Mouse (Mus musculus): Measurements from ENCODE around the gene Erich6.
"Not testable (repeated sequence)": the region's sequence is repeated elsewhere in the genome, so short reads cannot be mapped to it uniquely, and the experiment has no call there.

Gene Erich6

DNA sequence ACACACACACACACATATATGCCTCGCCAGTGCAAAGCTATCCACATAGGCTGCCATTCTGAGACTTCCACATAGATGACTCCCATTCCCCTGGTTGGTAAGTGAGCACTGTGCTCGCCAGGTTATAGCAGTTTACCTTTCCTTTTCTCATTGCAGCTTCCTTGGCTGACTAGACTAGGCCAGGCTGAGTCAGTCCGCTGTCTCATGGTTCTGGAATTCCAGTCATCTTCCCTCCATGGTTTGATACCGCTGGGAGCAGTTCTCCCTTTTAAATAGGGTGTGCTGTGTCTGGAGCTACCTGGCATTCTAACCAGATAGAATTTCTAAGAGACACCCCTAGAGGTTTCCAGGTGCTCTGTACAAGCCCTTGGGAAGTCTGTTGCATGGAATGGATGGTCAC, 9.2 kb upstream of the Erich6 start:
- DNase-seq (ENCODE audit: low read depth), result no peak

DNA sequence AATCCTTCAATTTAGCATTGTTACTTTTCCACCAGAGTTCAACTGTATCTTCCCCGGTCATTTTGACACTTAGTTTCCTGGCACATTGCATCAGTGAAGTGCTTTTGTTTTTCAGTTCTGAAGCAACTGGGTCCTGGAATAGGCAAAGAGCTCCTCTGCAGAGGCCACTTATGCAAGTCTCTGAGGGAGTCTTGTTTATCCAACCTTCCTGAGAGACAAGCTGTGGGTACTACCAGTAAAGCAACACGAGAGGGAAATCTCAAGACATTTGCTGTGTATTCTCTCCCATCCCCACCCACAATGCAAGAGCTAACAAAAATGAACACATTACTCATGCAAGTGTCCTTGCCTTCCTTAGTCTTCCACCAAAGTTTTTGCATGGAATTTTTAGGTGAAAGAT, 5.3 kb downstream of the Erich6 start:
- DNase-seq (ENCODE audit: low read depth), result no peak

DNA sequence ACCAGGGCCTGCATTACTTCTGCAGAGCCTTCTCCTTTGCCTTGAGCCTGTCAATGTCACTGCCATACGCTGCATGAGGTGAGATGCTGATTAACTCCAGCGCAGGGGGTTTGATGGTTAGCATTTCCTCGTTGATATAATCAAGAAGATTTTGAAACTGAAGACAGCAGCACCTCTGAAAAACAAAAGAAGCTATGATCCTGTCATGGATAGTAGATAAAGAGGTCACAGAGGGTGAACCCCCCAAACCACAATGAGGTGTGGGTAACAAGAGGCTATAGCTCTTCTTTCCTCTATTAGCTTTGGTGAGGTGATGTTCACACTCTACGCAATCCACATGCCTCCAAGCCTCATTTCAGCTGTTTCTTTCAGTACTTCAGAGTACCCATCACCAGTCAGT, 12.0 kb downstream of the Erich6 start:
- DNase-seq (ENCODE audit: low read depth), result no peak

DNA sequence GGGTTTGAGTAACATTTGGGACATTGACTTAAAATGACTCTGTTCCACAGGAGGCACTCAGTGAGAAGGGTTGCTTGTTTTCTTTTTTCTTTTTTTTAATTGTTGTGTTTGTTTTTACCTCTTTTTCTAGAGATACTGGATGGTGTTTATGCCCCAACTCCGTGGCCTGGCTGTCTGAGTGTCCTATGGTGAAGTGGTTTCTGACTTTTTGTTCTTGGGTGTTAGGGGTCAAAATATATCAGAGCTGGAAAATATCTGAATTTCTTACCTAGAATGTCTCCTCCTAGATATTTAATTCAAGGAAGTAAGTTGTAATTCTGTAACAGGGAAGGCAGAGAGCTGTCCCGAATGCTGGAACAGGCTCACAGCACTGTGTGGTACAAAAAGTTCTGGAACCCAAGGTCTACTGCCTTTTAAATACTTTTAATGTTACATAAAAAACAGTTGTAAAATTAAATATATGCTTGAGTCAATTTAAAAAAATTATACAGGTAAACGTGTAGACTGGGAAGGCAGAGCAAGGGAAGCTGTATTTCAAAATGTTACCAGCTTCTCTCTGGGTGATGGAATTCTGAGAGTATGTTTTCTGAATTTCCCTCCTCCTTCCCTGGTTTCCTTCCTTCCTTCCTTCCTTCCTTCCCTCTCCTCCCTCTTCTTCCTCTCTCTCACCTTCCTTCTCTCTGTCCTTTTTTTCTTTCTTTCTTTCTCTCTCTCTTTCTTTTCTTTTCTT, 14.2 kb downstream of the Erich6 start:
- DNase-seq (ENCODE audit: low read depth), result no peak

DNA sequence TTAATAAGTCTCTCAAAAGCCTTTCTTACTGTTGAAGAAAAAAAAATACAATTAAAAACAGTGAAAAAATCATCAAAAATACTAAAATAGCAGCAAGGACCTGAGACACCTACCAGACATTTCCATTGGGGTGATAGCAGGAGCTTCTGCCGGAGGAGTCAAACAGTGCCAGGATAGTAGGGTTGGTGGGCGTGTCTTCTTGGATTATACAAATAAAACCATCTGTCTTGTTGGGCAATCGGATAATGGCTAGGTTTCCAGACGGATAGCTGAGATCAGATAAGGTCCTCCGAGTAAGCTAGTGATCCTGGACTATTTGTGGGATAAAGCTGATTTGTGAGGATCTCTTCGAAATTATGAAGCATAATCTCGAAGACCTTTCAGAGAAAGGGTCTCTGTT, 15.9 kb downstream of the Erich6 start:
- DNase-seq (ENCODE audit: low read depth), result no peak

DNA sequence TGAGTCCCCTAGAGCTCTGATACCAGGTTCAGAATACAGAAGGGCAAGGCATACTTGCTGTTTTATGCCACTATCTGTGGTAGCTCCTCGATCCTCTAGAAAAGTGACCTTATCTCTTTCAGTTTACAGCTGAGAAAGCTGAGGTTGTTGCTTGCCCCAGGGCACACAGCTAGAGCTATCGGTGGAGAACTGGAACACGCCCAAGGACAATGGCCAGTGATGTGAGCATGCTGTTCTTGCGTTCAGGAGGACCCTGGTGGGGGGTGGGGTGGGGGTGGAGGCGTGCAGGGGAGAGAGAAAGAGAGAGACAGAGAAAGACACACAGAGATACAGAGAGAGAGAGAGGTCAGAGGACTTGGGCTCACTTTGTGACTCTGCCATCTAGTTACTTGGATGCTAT, 27.0 kb downstream of the Erich6 start:
- DNase-seq (ENCODE audit: low read depth), result no peak

DNA sequence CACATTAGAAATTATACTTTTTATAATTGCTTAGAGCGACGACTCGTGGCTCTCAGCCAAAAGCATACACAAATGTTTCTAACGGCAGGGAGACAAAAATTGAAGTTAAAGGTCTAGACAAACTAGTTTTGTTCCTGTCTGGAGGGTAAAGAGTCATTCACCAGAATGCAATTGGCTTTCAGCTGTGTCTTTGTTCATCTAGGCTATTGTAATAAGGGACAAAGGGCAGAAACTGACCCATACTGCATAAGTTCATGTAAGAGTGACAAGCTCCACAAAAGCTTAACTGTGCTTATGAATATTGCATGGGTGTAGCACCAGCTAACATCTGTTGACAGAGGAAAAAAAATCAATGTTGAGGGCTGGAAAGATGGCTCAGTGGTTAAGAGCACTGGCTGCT, 28.5 kb downstream of the Erich6 start:
- no peak for DNase-seq (ENCODE audit: low read depth)

DNA sequence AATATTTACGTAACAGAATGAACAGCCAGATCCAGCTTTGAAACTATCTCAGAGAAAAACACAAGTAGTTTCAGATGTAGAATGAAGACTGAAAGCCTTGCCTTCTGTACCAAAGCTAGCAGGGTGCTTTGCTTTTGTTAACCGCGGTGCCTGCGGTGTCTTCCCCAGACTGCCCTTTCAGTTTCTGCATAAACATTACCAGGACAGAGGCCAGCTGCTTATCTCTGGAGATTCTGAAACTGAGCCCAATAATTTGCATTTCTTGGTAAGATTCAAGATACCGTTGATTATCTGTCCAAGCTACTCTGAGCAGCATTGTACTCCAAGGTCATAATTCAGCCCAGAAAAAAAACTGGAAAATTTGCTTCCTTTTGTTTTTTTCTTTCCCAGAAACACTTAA, 43.4 kb downstream of the Erich6 start:
- no peak for DNase-seq (ENCODE audit: low read depth)

DNA sequence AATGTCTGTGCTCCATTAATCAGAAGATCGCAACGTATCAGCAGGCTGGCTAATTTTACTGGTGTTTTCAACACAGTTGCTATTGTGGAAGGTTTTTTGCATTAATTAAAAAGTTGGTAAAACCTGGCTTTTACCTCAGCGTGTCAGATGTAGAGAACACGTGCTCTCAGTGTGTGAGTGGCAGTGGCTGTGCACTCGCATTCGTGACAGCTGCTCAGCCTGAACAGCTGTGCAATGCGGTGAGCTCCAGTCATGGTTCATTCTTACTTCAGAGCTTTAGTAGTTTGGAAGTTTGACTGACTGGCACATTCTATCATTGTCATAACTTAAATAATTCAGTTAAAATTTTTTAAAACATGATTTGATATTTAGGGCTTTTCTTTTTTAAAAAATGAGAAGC, 44.3 kb downstream of the Erich6 start:
- not testable (repeated sequence) for DNase-seq (ENCODE audit: low read depth)

DNA sequence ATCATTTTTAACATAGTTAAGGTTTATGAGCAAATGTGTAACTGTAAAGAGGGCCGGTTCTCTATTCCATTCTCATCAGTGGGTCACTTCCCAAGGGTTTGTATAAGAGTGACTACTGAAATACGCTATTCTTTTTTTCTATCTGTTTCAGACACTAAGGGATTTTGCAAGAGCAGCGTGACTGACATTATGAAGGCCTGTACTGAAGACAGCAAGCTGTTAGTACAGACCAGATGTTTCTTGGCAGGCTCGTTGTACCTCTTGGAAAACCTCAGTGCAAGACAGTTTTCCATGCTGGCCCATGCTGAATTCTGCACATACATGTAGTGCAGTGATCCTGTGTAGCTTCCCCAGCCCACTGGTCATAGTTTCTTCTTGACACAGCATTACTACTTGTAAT, 46.5 kb downstream of the Erich6 start:
- DNase-seq (ENCODE audit: low read depth), result not testable (repeated sequence)

DNA sequence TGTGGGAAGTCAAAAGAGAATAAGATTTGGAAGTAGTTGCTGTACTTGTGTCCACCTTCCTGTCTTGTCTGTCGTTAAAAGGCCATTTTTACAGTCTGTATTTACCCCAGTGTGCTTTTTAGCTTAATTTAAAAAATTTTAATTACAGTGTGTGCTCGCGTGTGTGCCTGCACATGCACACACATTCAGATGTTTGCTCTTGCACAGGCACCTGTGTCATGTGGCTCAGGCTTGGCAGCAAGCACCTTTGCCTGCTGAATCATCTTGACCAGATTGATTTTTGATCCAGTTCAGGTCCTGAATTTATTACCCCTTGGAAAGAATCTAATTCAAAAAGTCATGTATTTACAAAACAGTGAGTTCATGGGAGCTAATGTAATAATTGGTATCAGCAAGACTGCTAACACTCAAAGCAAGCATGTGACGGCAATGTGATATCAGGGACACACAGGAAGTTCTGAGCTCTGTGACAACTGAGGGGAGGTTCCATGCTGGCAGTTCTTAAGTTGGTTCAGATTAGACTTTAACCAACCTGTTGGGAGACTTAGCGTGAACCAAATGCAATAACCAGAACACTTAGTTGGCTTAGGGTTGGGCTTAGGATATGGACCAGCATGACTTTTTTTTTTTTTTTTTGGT, 54.1 kb downstream of the Erich6 start:
- no peak for DNase-seq (ENCODE audit: low read depth)

DNA sequence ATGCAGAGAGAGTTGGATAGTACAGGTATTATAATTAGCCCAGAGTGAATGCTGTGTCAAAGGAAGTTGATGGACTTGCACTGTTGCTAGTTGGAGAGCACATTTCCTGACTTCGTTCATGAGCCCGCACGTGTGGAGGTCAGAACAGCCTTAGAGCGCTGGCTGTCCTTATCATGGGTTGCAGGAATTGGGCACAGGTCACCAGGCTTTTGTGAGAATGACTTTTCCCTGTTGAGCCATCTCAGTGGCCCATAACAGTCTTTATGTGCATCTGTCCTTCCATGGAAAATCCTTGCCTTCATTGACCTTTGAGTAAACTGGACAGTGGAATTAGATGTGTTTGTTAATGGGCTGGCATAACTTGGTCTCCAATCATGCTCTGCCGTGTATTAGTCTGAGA, 54.7 kb downstream of the Erich6 start:
- no peak for DNase-seq (ENCODE audit: low read depth)

DNA sequence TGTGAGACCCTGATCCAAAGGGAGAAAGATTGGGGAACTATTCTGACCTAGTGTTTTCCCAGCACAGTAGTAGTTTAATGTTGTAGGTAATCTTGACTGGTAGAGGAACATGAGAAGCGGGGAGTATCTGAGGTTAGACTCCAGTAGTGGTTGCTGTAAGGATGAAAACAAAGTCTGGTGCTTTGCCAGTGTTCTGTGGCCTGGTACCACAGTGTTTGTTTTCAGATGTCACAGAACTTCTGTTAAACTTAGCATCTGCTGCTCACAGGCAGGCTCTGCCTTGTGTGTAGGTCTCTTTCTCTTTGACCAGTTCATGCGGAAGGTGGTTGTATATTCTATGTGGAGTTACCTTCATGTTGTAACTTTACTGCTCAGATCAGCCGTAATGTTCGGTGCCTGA, 55.5 kb downstream of the Erich6 start:
- DNase-seq (ENCODE audit: low read depth), result no peak

DNA sequence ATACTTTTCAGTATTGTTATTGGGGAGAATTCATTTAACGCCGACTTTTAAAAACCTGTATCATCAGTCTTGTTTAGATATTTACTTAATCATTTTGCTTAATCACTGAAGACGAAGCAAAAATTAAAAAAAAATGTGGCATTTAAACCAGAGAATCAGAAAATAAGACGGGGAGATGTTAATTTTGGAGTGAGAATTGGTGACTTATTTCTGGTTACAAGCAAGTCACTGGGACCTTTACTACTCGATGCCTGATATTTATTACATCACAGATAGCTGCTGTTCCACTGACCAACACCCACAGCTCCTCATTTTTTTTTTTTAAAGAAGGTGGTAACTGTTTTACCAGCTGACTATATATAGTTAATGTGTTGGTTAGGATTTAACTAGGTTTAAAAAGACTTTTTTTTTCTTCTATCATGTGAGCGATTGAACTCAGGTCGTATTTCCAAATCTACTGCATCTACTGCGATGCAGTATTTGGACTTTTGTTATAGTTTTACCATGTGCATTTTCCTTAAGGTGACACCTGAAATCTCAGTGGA, 59.4 kb downstream of the Erich6 start:
- no peak for DNase-seq (ENCODE audit: low read depth)

DNA sequence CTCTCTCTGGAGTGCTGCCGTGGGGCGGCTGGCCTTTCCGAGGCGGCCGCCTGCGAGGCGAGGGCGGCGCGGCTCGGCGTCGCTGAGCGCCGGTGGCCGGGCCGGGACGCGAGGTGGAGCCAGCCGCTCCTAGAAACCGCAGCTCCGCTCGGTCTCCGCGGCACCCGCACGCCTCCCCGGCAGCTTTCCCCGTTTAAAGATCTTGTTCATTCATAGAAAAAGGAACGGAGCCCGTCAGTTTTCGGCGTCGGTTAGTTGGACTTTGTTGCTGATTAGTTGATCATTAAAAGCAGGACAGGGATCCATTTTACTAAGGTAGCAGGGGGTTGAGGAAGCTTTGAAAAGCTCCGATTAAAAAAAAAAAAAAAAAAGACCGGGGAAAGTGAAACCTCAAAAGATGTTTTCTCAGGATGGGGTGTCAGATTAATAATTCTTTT, 59.9 kb downstream of the Erich6 start:
- DNase-seq (ENCODE audit: low read depth), result peak; percentile 16

DNA sequence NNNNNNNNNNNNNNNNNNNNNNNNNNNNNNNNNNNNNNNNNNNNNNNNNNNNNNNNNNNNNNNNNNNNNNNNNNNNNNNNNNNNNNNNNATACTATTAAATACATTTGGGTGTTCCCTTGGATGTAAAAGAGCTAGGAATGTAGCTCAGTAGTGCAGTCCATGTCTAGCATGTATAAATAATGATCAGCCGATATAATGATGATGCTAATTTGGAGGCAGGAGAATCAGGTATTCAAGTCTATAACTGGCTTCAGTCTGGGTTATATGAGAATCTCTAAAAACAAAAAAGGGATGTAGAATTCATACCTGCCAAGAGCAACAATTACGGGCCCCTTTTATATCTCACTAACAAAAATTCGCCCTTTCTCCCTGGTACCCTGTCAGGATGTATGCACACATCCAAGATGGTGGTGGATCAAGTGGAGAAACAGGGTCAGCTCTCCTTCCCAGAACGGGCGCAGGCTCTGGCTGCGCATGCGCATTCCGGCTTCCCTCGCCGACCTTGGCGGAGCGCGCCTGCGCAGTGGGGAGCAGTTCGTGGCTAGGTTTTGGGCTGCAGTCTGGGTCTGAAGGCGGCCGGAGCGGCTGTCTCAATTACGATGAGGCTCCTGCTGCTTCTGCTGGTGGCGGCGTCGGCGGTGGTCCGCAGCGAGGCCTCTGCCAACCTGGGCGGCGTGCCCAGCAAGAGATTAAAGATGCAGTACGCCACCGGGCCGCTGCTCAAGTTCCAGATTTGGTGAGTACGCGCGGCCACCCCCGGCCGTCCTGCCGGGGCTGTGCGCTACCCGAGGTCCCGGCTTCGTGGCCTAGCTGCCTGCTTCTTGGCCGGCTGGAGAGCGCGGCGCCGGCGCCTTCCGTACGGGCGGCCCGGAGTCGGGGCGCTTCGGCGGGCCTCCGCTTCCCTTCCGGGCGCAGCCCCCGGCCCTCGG, 60.6 kb downstream of the Erich6 start, which contains the start of gene Selenot:
Gene Selenot (plus strand): TSS at position 500 of the 930 bp plus-strand sequence.
- DNase-seq (ENCODE audit: low read depth), result peak; percentile 89

DNA sequence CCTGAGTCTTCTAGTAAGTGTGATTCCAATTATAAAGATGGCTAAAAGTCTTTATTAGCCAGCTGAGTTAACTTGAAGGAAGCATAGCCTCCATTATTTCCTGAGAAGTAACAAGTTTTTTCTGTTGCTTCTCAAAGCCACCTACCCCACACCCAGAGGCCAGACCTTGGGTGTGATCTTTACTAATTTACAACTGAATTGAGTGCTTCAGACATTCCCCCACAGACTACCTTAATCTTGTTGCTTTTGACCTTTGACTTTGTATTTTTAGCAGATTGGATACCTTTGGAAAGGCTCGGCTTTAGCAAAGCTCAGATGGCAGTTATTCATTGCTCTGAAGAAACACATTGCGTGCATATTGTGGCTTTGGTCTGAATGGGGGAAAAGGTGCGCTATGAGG, 66.2 kb downstream of the Erich6 start:
- no peak for DNase-seq (ENCODE audit: low read depth)

Measured in c-Kit-positive CD71-negative TER-119-negative erythroid progenitor cells, embryonic 14.5 days (primary cell).